Mouse (Mus musculus) ES-E14 (cell line): ENCODE measurements around the gene Aff1.

ENCODE experiments used
- CHD2 ChIP-seq: IDR thresholded peaks from 2 replicates; pipeline ENCODE4 v1.6.1; 2014; ENCODE audit warnings: mild to moderate bottlenecking, low read depth, low read length, inconsistent platforms
- HCFC1 ChIP-seq: IDR thresholded peaks from 2 replicates; pipeline ENCODE4 v1.6.1; 2012; ENCODE audit warnings: low read length, inconsistent platforms, borderline replicate concordance; ENCODE audit not compliant: insufficient read depth
- MAFK ChIP-seq: IDR thresholded peaks from 2 replicates; pipeline ENCODE4 v1.6.1; 2014; ENCODE audit warnings: mild to moderate bottlenecking, low read depth, low read length, inconsistent platforms; ENCODE audit not compliant: insufficient read depth
- ZC3H11A ChIP-seq: IDR thresholded peaks from 2 replicates; pipeline ENCODE4 v1.6.1; 2012; ENCODE audit warnings: low read depth, mild to moderate bottlenecking, inconsistent platforms, low read length, borderline replicate concordance
- ZNF384 ChIP-seq: IDR thresholded peaks from 2 replicates; pipeline ENCODE4 v1.6.1; 2012; ENCODE audit warnings: low read depth, low read length, inconsistent platforms

GRCm38 (mm10) chr5:103724823-103725222, 32.6 kb downstream of the Aff1 start:
- TF ChIP-seq ZNF384 (no peak), CHD2 (no peak), HCFC1 (no peak), MAFK (no peak), ZC3H11A (no peak)
